Mouse (Mus musculus) spleen, adult 2 months (tissue): ENCODE data around the gene Htr1a.

Experiments
- CTCF ChIP-seq: fragments of 200-500 bp; IDR thresholded peaks from 2 replicates; pipeline ENCODE4 v1.5.1; 2011; ENCODE audit warnings: mild to moderate bottlenecking, inconsistent platforms; ENCODE audit not compliant: insufficient read depth, insufficient read length, insufficient replicate concordance; ENCODE audit errors: extremely low read depth
- POLR2A ChIP-seq: fragments of 200-500 bp; IDR thresholded peaks from 2 replicates; pipeline ENCODE4 v1.6.1; 2011; ENCODE audit warnings: low read depth, low read length, inconsistent platforms

DNA sequence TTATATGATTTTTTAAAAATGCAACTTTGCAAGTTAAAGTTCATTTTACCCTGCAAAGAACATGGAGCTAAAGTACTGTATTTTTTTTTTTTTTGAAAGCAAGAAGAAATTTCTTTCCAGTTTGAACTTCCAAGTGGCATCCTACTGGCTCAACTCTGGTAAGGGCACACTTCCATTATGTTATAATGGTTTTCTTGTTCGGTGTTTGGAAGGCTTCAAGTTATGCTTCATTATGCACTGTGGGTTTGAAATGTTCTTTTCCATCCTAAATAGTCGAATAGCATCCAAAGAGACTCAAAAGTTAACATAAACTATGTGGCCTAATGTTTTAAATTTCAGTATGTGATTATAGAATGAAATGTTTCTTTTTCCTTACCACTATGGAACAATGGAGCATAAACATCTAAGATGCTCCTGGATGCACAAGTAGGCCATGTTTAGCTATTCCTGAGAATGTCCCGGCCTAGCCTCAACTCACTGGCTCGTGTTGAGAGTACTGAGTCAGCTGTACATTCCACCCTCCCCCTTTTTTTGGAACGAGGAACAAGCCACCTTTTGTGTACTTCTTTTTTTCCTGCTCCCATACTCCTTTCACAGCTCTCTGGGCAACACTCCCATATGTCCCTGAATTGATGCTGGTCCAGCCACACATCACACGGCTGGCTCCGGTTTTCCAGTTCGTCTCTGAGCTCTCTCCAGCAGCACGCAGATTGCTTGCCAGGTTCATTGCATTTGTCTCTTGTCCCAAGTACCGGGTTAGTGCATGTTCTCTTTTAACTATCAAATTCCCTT is 31.7 kb upstream of the Htr1a start:
- TF ChIP-seq POLR2A (no peak), CTCF (no peak)
